Mouse (Mus musculus): ENCODE measurements around the gene Muc3a. TPM values are rescaled to one million over a fixed set of nuclear protein-coding genes. Genes with fewer than 3 reads are reported as not detected.

Muc3a gene
- total RNA-seq (2014; rRNA removed; ENCODE audit: low replicate concordance): 0.34 TPM in 1 of 2 replicates, not detected in the other
- polyA plus RNA-seq (2015; fragmentation: Nextera tagmentation; extraction: Ambion mirVana): not detected in 2 replicates

- Histone ChIP-seq H3K4me2 (ENCODE audit: low read depth, low read length) (no peak within 1 kb of the TSS), H3K9me3 (replicated peaks; ENCODE audit: control insufficient read depth, low read length) (no peaks in the 10 kb centered on the region), H3K36me3 (replicated peaks; ENCODE audit: control insufficient read depth, insufficient read depth, low read length) (no peaks in the 10 kb centered on the region), H3K27ac (ENCODE audit: low read depth) (no peak within 1 kb of the TSS), H3K9ac (replicated peaks; ENCODE audit: low read depth, low read length) (no peak within 1 kb of the TSS), H3K4me3 (ENCODE audit: low read depth, low read length) (no peak within 1 kb of the TSS), H3K4me1 (ENCODE audit: control insufficient read depth, insufficient read depth) (no peaks in the 10 kb centered on the region), H3K27me3 (ENCODE audit: control insufficient read depth, insufficient read depth, low read length) (0 out of 2 replicates have a peak, but pooled peaks cover 4% of the 10 kb centered on the region)
- no peak for ATAC-seq (ENCODE audit: insufficient read depth, low read depth)
- DNase-seq (ENCODE audit: low spot score): no peak
- TF ChIP-seq CTCF (IDR thresholded peaks at IDR 0.05; ENCODE audit: low read depth) (no peak), EP300 (IDR thresholded peaks at IDR 0.05; ENCODE audit: low read depth) (no peak)
- 49% methylated on average over 2 of the region's 2 CpGs for WGBS
Observed at GRCm38 (mm10) chr5:137212289-137212688, at the start of gene Muc3a. TSS of gene Muc3a (minus strand) at chr5:137212389.

DNA sequence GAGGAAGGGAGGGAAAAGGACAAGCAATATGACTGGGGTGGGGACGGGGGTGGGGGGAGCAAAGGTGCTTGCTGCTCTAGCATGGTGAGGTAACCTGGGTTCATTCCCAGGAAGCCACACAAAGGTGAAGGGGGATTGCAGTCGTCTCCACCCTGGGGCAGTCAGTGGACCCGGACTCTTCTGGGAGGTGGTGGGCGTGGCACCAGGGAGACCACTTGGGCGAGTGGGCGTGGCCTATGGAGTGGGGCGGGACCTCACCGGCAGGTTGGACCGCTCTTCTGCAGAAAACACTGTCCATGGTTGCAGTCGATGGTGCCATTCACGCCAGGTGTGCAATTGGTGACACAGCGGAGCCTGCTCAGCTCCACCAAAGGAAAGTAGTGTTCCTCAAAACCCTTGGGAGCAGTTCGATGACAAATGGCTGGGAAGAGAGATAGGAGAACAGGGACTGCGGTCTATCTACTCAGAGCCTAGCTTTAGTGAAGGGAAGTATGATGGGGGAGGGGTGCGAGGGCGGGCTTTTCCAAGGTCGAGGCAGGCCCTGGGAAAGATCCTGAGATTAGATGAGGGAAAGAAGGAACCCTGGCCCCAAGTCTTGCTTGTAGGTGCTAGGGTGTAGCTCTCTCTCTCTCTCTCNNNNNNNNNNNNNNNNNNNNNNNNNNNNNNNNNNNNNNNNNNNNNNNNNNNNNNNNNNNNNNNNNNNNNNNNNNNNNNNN lies 917 bp downstream of the Muc3a start:
- Histone ChIP-seq H3K9ac (replicated peaks; ENCODE audit: low read depth, low read length) (no peak overlapping the region), H3K27me3 (ENCODE audit: control insufficient read depth, insufficient read depth, low read length) (0 out of 2 replicates have a peak, but pooled peaks cover 4% of the 10 kb centered on the region), H3K4me2 (ENCODE audit: low read depth, low read length) (no peak overlapping the region), H3K4me1 (ENCODE audit: control insufficient read depth, insufficient read depth) (no peaks in the 10 kb centered on the region), H3K4me3 (ENCODE audit: low read depth, low read length) (no peak overlapping the region), H3K9me3 (replicated peaks; ENCODE audit: control insufficient read depth, low read length) (no peaks in the 10 kb centered on the region), H3K27ac (ENCODE audit: low read depth) (no peak overlapping the region), H3K36me3 (replicated peaks; ENCODE audit: control insufficient read depth, insufficient read depth, low read length) (no peaks in the 10 kb centered on the region)
- ATAC-seq (ENCODE audit: insufficient read depth, low read depth) (no peak), DNase-seq (ENCODE audit: low spot score) (no peak)
- WGBS: 14% methylated on average over 17 of the region's 17 CpGs
- TF ChIP-seq CTCF (IDR thresholded peaks at IDR 0.05; ENCODE audit: low read depth) (no peak), EP300 (IDR thresholded peaks at IDR 0.05; ENCODE audit: low read depth) (no peak)

DNA sequence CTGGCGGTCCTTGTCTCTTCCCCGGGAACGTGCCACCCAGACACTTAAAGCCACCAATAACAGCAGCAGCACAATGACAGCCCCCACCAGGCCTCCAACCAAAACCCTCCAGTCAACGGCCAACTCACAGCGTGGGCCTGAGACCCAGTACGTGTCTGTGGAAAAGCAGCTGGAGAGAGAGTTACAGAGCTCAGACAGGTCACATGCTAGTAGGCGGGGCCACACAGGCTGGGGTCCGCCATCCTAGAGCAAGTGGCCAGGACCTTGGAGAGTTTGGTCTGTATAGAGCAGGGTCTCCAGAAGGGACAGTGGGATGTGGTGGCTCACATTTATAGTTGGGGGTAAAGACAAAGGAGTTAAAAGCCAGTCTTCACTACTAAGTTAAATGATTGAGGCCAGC lies 1.5 kb downstream of the Muc3a start:
- DNase-seq (ENCODE audit: low spot score) (no peak), ATAC-seq (ENCODE audit: insufficient read depth, low read depth) (no peak)
- TF ChIP-seq EP300 (IDR thresholded peaks at IDR 0.05; ENCODE audit: low read depth) (no peak), CTCF (IDR thresholded peaks at IDR 0.05; ENCODE audit: low read depth) (no peak)
- Histone ChIP-seq H3K9ac (replicated peaks; ENCODE audit: low read depth, low read length) (no peak overlapping the region), H3K4me2 (ENCODE audit: low read depth, low read length) (no peak overlapping the region), H3K27me3 (ENCODE audit: control insufficient read depth, insufficient read depth, low read length) (0 out of 2 replicates have a peak, but pooled peaks cover 4% of the 10 kb centered on the region), H3K4me1 (ENCODE audit: control insufficient read depth, insufficient read depth) (no peaks in the 10 kb centered on the region), H3K4me3 (ENCODE audit: low read depth, low read length) (no peak overlapping the region), H3K36me3 (replicated peaks; ENCODE audit: control insufficient read depth, insufficient read depth, low read length) (no peaks in the 10 kb centered on the region), H3K27ac (ENCODE audit: low read depth) (no peak overlapping the region), H3K9me3 (replicated peaks; ENCODE audit: control insufficient read depth, low read length) (no peaks in the 10 kb centered on the region)
- WGBS: 57% methylated on average over 8 of the region's 8 CpGs

DNA sequence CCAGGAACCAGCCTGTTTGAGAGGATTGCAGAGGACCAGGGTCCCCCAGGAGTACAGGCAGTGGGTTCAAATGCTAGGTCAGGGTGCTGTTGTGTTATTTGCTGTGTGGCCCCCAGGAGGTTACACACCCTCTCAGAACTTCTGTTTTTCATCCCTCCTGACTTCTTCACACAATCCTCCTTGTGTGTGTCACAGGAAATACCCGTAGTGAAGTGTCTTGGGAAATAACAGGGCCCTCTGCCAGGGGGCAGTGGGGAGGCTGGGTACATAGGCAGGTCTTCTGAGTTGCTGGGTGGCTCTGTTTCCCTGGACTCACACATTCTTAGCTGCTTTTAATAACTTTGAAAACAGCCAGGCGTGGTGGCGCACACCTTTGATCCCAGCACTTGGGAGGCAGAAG lies 6.9 kb downstream of the Muc3a start:
- H3K9ac ChIP-seq (replicated peaks; ENCODE audit: low read depth, low read length): no peak overlapping the region
- WGBS: 77% methylated on average over 3 of the region's 3 CpGs
- no peak for DNase-seq (ENCODE audit: low spot score)

GRCm38 (mm10) chr5:137194488-137195120 lies 17.6 kb downstream of the Muc3a start:
- TF ChIP-seq CTCF (IDR thresholded peaks at IDR 0.05; ENCODE audit: low read depth) (no peak), EP300 (IDR thresholded peaks at IDR 0.05; ENCODE audit: low read depth) (no peak)
- WGBS: 34% methylated on average over 8 of the region's 8 CpGs
- Histone ChIP-seq H3K36me3 (replicated peaks; ENCODE audit: control insufficient read depth, insufficient read depth, low read length) (no peaks in the 10 kb centered on the region), H3K4me2 (ENCODE audit: low read depth, low read length) (no peak overlapping the region), H3K4me3 (ENCODE audit: low read depth, low read length) (no peak overlapping the region), H3K27me3 (ENCODE audit: control insufficient read depth, insufficient read depth, low read length) (no peaks in the 10 kb centered on the region), H3K9me3 (replicated peaks; ENCODE audit: control insufficient read depth, low read length) (no peaks in the 10 kb centered on the region), H3K9ac (replicated peaks; ENCODE audit: low read depth, low read length) (no peak overlapping the region), H3K27ac (ENCODE audit: low read depth) (no peak overlapping the region), H3K4me1 (ENCODE audit: control insufficient read depth, insufficient read depth) (no peaks in the 10 kb centered on the region)
- no peak for ATAC-seq (ENCODE audit: insufficient read depth, low read depth)
- DNase-seq (ENCODE audit: low spot score): no peak

More for the DNA sequence above, 6.9 kb downstream of the Muc3a start:
- Histone ChIP-seq H3K27ac (ENCODE audit: low read depth) (no peak overlapping the region), H3K36me3 (replicated peaks; ENCODE audit: control insufficient read depth, insufficient read depth, low read length) (no peaks in the 10 kb centered on the region), H3K4me3 (ENCODE audit: low read depth, low read length) (no peak overlapping the region), H3K4me2 (ENCODE audit: low read depth, low read length) (no peak overlapping the region), H3K4me1 (ENCODE audit: control insufficient read depth, insufficient read depth) (no peaks in the 10 kb centered on the region), H3K9me3 (replicated peaks; ENCODE audit: control insufficient read depth, low read length) (no peaks in the 10 kb centered on the region), H3K27me3 (ENCODE audit: control insufficient read depth, insufficient read depth, low read length) (0 out of 2 replicates have a peak, but pooled peaks cover 3% of the 10 kb centered on the region)
- no peak for TF ChIP-seq CTCF (IDR thresholded peaks at IDR 0.05; ENCODE audit: low read depth)
- no peak for TF ChIP-seq EP300 (IDR thresholded peaks at IDR 0.05; ENCODE audit: low read depth)
- ATAC-seq (ENCODE audit: insufficient read depth, low read depth): no peak

Measured in heart, postnatal 0 days (tissue).